Mouse (Mus musculus): Measurements from ENCODE around the gene Oxsm.

Gene Oxsm

DNA sequence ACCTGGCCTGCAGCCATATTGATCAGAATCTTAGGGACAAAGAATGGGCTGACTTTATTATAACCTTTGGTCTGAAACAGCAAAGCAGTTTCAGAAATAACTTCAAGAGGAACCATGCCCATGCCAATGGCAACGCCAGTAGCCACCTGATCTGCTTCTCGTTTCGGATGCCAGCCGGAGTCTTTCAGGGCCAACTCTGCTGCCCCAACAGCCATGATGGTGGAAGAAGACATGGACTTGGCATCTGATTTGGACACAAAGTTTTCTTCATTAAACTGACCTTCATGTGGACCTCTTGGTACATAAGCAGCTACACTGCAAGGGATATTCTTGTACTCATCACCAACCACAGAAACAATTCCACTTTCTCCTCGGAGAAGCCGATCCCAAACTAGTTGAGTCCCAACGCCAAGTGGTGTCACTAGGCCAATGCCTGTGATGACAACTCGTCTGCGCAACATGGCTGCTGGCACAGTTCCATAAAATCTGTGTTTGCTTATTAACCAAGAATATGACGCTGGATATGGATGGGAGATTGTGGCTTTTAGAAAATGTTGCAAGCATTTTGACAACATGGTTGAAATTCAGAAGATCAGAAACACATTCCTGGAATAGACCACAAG lies 7.3 kb downstream of the Oxsm start:
- DNase-seq (ENCODE audit: extremely low spot score): no peak

GRCm38 (mm10) chr14:16236466-16236865 lies 13.1 kb downstream of the Oxsm start:
- DNase-seq (ENCODE audit: extremely low spot score): no peak

DNA sequence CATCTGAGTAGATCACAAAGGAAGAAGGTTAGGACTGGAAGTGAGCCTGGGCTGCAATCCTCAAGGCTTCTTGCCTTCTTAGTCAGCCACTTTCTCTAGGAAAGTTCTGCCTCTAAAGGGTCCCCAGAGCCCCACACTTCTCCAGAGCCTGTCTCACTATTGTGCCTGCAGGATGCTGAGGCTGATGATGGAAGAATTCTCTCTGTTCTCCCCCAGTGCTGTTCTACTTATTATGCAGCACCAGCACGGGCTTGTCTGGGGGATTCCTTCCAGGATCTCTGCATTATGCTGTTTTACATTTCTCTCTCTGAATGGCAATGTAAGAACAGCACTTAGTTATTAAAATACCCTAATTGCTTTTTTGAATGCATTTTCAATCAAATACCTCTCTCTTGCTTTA lies 16.1 kb downstream of the Oxsm start:
- DNase-seq (ENCODE audit: extremely low spot score): no peak

DNA sequence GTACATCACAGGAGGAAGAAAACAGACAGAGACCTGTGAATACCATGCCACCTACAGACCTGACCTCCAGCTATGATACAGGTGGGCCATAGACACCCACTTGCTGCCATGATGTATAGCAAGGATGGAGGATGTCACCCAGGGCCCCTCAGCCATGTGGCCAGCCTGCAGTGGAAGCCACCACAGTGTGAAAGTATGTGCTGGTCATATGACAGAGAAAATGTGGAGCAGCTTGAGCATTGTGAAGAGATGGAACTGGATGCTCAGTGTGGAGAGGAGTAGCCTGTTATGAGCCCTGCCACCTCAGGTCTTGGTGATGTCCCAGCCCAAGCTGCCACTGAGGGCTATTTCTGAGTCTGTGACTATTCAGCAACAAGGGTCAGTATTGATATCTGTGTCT lies 19.0 kb downstream of the Oxsm start:
- no peak for DNase-seq (ENCODE audit: extremely low spot score)

DNA sequence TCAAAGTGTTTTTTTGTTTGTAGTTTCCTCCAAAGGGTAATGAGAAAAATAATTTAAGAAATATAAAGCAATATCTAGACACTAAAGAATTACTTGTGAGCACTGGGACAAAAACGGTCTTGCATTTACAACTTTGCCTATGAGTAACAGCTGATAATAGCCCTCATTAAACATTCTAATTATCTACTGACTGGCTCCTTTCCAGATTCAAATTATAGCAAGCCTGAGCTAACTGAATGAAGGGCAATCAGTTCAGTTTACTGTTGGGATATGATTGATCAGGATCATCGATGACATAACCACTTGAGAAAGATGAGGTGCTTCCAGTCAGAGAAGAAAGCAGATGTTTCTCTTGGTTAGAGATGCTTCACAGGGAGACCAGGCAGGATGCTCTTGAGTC lies 20.2 kb downstream of the Oxsm start:
- no peak for DNase-seq (ENCODE audit: extremely low spot score)

DNA sequence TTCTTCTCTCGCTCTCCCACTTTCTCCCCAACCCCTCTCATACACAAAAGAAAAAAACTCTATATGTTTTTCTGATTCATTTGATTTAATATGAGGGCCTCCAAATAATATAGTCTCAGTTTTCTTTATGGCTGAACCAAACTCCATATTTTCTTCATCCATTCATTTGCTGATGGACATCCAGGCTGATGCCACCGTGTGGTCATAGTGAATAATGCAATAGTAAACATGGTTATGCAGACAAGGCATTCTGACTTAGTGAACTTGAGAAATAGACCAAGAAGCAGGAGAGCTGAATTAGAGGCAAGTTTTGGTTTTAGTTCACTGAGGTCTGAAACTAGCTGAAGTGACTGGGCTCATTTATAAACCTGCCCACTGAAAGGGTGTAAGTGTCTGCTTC lies 30.6 kb downstream of the Oxsm start:
- DNase-seq (ENCODE audit: extremely low spot score): no peak

DNA sequence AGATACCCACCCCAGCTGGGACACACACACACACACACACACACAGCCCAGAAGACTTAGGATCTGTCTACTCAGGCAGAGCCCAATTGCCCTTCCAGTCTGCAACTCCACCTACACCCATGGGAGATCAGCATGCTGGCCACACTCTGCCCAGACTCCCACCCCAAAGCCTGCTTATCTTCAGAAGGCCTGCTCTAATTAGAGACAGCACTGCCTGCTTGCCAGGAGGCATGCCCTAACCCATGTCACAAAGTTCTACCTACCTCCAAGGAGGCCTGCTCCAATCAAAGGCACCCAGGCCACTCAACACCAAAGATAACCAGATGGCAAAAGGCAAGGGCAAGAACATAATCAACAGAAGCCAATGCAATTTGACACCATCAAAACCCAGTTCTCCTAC lies 41.9 kb downstream of the Oxsm start:
- no peak for DNase-seq (ENCODE audit: extremely low spot score)

DNA sequence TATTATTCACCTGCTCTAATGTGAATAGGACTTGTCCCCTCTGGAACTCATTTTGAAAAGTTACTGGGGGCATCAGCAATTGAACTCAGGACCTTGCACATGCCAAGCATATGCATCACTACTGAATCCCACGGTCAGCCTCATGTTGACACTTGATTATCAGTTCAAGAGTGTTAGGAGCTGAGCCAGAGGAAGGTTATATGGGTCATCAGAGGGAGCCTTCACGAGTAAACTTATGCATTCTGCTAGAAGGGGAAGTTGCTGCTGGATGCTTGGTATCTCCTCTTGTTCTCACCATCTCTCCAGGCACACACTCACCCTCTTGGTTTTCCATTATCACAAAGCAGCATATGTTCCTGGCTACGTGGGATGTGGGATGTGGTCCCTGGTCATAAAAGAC lies 47.9 kb downstream of the Oxsm start:
- no peak for DNase-seq (ENCODE audit: extremely low spot score)

DNA sequence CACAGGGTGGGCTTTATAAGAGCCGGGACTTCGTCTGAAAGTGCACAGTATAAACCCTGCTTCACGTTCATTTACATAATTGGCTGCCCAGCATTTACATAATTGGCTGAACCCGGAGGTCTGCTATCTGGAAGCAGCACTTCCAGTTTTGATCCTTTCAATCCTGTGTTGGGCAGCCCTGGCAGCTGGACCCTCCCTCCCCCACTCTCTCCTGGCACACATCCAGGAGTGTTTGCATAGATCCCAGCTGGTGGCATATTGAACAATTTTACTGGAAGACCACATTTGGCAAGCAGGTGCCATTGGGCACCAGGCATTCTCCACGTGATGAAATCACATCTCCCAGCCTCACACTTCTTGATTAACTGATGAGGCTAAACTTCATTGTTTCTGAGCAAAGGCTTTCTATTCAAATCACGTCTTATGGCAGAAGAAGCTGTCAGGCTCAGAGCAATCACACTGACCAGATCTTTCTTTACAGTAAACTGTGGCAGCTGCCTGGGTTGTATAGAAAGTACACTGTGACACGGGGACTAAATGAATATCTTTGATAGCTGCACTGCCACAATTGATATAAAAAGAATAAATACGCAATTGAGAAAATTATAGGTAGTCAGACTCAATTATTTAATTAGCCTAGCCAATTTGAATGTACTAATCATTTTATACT lies 48.5 kb downstream of the Oxsm start:
- DNase-seq (ENCODE audit: extremely low spot score): no peak

DNA sequence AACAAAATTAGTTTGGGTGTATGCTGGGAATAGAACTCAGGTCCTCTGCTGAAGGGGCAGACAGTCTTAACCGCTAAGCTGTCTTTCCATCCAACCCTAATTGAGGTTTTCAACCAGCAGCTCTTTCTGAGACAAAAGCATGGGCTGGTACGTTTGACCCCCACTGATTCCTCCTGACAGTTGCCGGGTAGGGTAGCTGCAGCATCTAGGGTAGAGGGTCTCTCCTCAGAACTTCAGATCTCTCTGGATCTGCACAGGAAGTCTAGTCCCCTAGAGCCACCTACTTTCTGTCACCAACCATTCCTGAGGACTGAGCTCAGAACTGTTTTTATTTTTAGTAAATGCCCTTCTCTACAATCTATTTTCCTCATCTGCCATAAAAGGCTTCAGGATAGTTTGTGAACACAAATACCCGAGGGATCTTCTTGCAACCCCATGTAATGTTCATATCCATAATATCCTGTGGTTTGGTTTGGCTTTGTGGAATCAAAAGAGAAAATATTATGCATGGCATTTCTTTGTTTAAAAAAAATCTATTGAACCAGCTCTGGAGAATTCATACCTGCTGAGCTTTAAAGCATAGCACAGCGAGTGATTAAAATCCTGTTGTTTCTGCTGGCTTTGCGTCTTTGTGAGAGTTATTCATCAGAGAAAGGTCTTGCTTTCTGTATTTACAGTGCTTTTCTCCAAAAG lies 49.2 kb downstream of the Oxsm start:
- no peak for DNase-seq (ENCODE audit: extremely low spot score)

DNA sequence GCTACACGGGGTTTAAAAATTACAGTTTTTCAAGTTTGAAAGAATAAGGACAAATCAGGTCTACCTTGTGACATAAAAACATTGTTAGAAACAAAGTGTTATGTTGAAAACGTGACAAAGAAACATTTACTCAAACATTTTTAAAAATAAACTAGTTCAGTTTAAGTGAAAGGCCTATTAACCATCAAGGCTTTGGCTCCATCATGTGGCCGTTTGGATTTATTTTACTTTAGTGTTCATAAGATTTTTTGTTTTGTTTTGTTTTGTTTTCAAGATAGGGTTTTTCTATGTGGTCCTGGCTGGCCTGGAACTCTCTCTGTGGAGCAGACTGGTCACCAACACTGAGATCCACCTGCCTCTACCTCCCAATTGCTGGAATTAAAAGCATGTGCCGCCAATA lies 53.1 kb downstream of the Oxsm start:
- DNase-seq (ENCODE audit: extremely low spot score): no peak

GRCm38 (mm10) chr14:16195486-16195885 lies 54.1 kb downstream of the Oxsm start:
- no peak for DNase-seq (ENCODE audit: extremely low spot score)

DNA sequence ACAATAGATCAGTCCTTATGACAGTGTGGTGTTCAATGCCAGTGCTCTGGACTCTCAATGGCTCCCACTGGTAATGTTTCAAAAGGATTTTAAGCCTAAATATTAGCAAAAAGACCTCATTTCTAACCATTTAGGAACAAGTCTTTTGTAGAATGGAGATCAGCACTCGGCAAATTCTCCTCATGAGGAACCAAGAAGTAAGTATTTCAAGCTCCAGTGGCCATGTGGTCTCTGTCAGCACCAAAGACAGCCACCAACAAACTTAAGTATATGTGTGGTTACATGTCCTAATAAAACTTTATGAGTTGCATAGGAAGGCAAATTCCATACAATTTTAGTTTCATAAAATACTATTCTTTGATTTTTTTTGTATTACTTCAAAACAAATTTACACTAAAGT lies 55.5 kb downstream of the Oxsm start:
- no peak for DNase-seq (ENCODE audit: extremely low spot score)

GRCm38 (mm10) chr14:16189142-16189541 lies 60.5 kb downstream of the Oxsm start:
- DNase-seq (ENCODE audit: extremely low spot score): no peak
